Mouse (Mus musculus) bone marrow macrophage, adult 2 months (primary cell): ENCODE results near the gene Prom1. TPM values are rescaled to one million over a fixed set of nuclear protein-coding genes. Genes with fewer than 3 reads are reported as not detected.
A peak's percentile ranks its signal among the peaks of the same experiment; 100 is the strongest.

Experiments used
- H3K27ac ChIP-seq: 2 replicates; pipeline ENCODE4 v1.5.1; 2012; ENCODE audit warnings: low read depth, low read length; ENCODE audit not compliant: insufficient read depth
- H3K4me1 ChIP-seq: 2 replicates; pipeline ENCODE4 v1.6.1; 2012; ENCODE audit warnings: low read length; ENCODE audit not compliant: control insufficient read depth, insufficient read depth
- H3K4me3 ChIP-seq: 2 replicates; pipeline ENCODE4 v1.5.1; 2012; ENCODE audit warnings: mild to moderate bottlenecking, low read length, moderate library complexity; ENCODE audit not compliant: insufficient read depth
- CTCF ChIP-seq: IDR thresholded peaks from 2 replicates; pipeline ENCODE4 v1.5.1; 2012; ENCODE audit warnings: low read depth, mild to moderate bottlenecking, low read length, moderate library complexity
- POLR2A ChIP-seq: IDR thresholded peaks from 2 replicates; pipeline ENCODE4 v1.6.1; 2012; ENCODE audit warnings: mild to moderate bottlenecking, low read depth, low read length, borderline replicate concordance
- polyA plus RNA-seq: library from polyadenylated mRNA; stranded (reverse); fragments of >200 nt; gene quantifications from 2 replicates; pipeline ENCODE4 v1.2.4, GENCODE M21; 2012; ENCODE audit not compliant: missing spikeins, insufficient read depth, insufficient read length

Gene Prom1
- polyA plus RNA-seq, 1 experiment, result not detected

- Histone ChIP-seq H3K4me3 (no peak overlapping the region), H3K4me1 (no peaks in the 10 kb centered on the region), H3K27ac (no peak overlapping the region)
- TF ChIP-seq CTCF (no peak), POLR2A (no peak)
Measured at GRCm38 (mm10) chr5:44081108-44081507, 20.7 kb downstream of the Prom1 start.

GRCm38 (mm10) chr5:44080276-44081054, 21.4 kb downstream of the Prom1 start:
- TF ChIP-seq POLR2A (no peak), CTCF (no peak)
- Histone ChIP-seq H3K27ac (no peak overlapping the region), H3K4me3 (no peak overlapping the region), H3K4me1 (no peaks in the 10 kb centered on the region)

- Histone ChIP-seq H3K27ac (no peak overlapping the region), H3K4me1 (no peaks in the 10 kb centered on the region), H3K4me3 (no peak overlapping the region)
- TF ChIP-seq POLR2A (no peak), CTCF (no peak)
Measured at GRCm38 (mm10) chr5:44075432-44075831, 26.4 kb downstream of the Prom1 start.

GRCm38 (mm10) chr5:44073634-44074033, 28.2 kb downstream of the Prom1 start:
- Histone ChIP-seq H3K27ac (no peak overlapping the region), H3K4me1 (no peaks in the 10 kb centered on the region), H3K4me3 (no peak overlapping the region)
- TF ChIP-seq POLR2A, result no peak
- TF ChIP-seq CTCF, result no peak

- TF ChIP-seq POLR2A (no peak), CTCF (no peak)
- Histone ChIP-seq H3K4me1 (no peaks in the 10 kb centered on the region), H3K27ac (no peak overlapping the region), H3K4me3 (no peak overlapping the region)
Measured at GRCm38 (mm10) chr5:44070529-44071133, 31.2 kb downstream of the Prom1 start.

- H3K4me1 ChIP-seq, result no peaks in the 10 kb centered on the region; the same call in 1 of the 2 replicates
- H3K4me3 ChIP-seq, result no peak overlapping the region
- TF ChIP-seq POLR2A (no peak), CTCF (no peak)
- H3K27ac ChIP-seq, result no peak overlapping the region
Measured at GRCm38 (mm10) chr5:44058258-44058657, 43.6 kb downstream of the Prom1 start.

- Histone ChIP-seq H3K4me3 (no peak overlapping the region), H3K4me1 (peaks cover 9% of the 10 kb centered on the region), H3K27ac (no peak overlapping the region)
- no peak for TF ChIP-seq POLR2A
- TF ChIP-seq CTCF, result no peak
Measured at GRCm38 (mm10) chr5:44050213-44050612, 51.6 kb downstream of the Prom1 start.

GRCm38 (mm10) chr5:44049395-44049976, 52.3 kb downstream of the Prom1 start:
- TF ChIP-seq CTCF, result no peak
- no peak for TF ChIP-seq POLR2A
- Histone ChIP-seq H3K4me3 (no peak overlapping the region), H3K4me1 (peaks cover 9% of the 10 kb centered on the region), H3K27ac (no peak overlapping the region)

GRCm38 (mm10) chr5:44048568-44049363, 53.1 kb downstream of the Prom1 start:
- peak; percentile 42; the same call in 1 of the 2 replicates for TF ChIP-seq CTCF
- no peak for TF ChIP-seq POLR2A
- Histone ChIP-seq H3K4me3 (no peak overlapping the region), H3K4me1 (peaks cover 9% of the 10 kb centered on the region), H3K27ac (no peak overlapping the region)

- no peak overlapping the region for H3K27ac ChIP-seq
- no peak overlapping the region for H3K4me3 ChIP-seq
- H3K4me1 ChIP-seq, result no peaks in the 10 kb centered on the region
- TF ChIP-seq POLR2A, result no peak
- no peak for TF ChIP-seq CTCF
Measured at GRCm38 (mm10) chr5:44041725-44042124, 60.1 kb downstream of the Prom1 start.

GRCm38 (mm10) chr5:44041056-44041455, 60.8 kb downstream of the Prom1 start:
- Histone ChIP-seq H3K4me3 (no peak overlapping the region), H3K27ac (no peak overlapping the region), H3K4me1 (no peaks in the 10 kb centered on the region)
- TF ChIP-seq POLR2A, result no peak
- no peak for TF ChIP-seq CTCF
